Mouse (Mus musculus): ENCODE measurements around the gene Cybb.
A peak's percentile ranks its signal among the peaks of the same experiment; 100 is the strongest.
"Not testable (repeated sequence)": the region's sequence is repeated elsewhere in the genome, so short reads cannot be mapped to it uniquely, and the experiment has no call there.

Cybb gene

DNA sequence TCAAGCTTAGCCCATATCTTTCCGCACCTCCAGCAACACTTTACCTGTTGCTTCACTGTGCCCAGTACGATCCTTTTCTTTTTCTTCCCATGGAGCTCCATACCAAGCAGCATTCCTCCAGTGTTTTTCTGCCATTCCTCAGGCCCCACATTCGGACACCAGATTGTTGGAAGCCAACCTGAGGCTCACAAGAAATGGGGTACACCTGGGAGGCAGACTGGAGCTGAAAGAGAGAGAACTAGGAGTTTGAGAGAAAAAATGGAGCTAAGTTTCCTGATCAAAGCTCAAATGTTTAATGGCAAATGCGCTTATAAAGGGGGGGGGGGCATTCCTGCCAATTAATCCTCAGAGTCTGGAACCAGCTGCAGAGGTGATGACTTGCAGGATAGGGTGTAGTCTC, at the start of gene Cybb:
Gene Cybb (minus strand): TSS at position 101 of the 400 bp plus-strand sequence.
- no peak for DNase-seq (ENCODE audit: low spot score)

GRCm38 (mm10) chrX:9536881-9537280, 49.3 kb upstream of the Cybb start:
- no peak for DNase-seq (ENCODE audit: low spot score)

GRCm38 (mm10) chrX:9519969-9520368, 32.4 kb upstream of the Cybb start:
- DNase-seq (ENCODE audit: low spot score), result peak; percentile 5

GRCm38 (mm10) chrX:9517531-9517930, 30.0 kb upstream of the Cybb start:
- DNase-seq (ENCODE audit: low spot score), result not testable (repeated sequence)

- not testable (repeated sequence) for DNase-seq (ENCODE audit: low spot score)
Observed at GRCm38 (mm10) chrX:9475036-9475435, 12.5 kb downstream of the Cybb start.

DNA sequence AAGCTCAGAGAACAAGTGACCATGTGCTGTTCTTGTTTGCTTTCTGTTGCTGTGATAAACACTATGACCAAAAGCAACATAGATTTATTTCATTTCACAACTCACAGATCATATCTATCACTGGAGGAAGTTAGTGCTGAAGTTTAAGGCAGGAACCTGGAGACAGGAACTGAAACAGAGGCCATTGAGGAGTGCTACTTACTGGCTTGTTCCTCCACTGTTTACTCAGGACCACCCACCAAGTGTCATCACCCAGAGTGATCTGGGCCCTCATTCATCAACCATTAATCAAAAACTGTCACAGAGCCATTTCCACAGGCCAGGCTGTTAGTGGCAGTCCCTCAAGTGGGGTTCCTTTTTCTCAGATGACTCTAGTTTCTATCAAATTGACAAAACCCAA, 13.1 kb downstream of the Cybb start:
- no peak for DNase-seq (ENCODE audit: low spot score)

DNA sequence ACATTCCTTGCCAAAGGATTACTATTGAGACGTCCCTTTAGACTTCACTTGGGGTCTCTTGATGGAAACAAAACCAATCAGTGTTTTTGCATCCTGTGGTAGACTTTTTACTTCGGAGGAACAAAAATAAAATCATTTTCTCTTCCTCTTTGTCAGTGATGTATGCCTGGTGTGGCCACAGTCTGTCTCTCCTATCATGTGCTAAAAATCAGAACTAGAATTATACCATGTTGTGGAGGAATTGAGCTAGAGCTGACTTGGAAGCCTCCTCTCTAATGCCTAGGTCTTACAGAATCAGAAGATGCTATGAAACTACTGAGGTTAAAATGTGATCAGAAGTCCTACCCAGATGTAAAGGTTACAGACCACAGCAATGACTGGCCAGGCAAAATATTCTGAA, 13.8 kb downstream of the Cybb start:
- no peak for DNase-seq (ENCODE audit: low spot score)

- peak; percentile 3 for DNase-seq (ENCODE audit: low spot score)
Observed at GRCm38 (mm10) chrX:9470811-9471388, 16.7 kb downstream of the Cybb start.

DNA sequence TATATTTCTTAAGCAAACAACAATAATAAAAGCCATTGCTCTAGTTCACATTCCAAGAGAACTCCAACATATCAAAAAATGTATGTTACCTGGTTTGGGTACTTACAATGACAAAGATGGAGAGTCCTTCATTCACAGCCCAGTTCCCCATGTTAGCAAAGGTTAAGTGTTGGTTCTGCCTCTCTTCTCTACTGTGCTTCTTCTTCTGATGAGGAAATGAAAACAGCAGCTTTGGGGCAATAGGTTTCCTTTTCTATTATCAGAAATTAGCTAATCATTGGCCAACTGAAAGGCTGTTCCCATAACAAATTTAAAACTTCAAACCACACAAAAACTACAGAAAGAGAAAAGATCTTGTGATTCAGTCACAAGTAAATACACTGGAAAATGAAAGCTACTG, 18.5 kb downstream of the Cybb start:
- DNase-seq (ENCODE audit: low spot score), result no peak

GRCm38 (mm10) chrX:9467020-9467419, 20.6 kb downstream of the Cybb start:
- no peak for DNase-seq (ENCODE audit: low spot score)

GRCm38 (mm10) chrX:9465890-9466289, 21.7 kb downstream of the Cybb start:
- DNase-seq (ENCODE audit: low spot score), result no peak

GRCm38 (mm10) chrX:9462671-9463070, 24.9 kb downstream of the Cybb start:
- no peak for DNase-seq (ENCODE audit: low spot score)

DNA sequence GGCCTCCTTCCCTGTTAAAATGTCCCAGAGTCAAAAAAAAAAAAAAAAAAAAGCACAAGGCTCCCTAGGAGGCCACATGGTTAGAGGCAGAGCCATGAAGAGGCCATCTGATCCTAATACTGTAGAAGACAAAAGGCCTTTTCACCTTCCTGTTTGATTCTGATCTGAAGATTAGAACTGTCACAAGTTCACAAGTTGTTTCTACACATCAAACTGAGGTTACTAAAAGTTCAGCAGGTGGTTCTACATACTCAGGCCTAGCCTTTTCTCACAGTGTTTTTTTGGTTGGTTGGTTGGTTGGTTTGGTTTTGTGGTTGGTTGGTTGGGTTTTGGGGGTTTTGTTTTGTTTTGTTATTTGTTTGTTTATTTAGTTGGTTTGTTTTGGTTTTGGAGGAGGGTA, 26.2 kb downstream of the Cybb start:
- no peak for DNase-seq (ENCODE audit: low spot score)

DNA sequence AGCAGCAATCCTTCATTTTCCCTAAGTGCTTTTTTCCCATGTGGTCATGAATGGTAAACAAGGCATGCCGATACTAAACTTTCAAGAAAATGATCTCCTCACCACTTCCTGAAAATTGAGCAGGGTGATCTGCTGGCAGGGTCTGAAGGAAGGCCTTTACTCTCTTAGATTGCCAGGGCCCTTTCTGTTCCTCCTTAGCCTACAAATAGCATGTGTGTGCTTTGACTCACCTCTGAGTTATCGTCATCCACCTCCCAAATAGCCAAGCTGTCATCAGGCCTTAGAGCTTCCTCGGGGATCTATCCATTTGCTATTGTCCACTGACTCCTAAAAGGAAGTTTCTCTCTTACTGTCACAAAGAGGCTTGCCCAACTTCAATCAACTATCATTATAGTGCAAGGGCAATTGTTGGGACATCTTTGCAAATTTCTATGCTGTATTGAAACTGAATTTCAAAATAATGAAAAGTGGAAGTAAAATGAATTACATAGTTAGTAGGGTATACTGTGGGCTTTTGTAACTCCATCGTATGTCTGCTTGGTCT, 27.1 kb downstream of the Cybb start:
- no peak for DNase-seq (ENCODE audit: low spot score)

GRCm38 (mm10) chrX:9452375-9452774, 35.2 kb downstream of the Cybb start:
- DNase-seq (ENCODE audit: low spot score), result no peak

GRCm38 (mm10) chrX:9447284-9447683, 40.3 kb downstream of the Cybb start:
- no peak for DNase-seq (ENCODE audit: low spot score)

DNA sequence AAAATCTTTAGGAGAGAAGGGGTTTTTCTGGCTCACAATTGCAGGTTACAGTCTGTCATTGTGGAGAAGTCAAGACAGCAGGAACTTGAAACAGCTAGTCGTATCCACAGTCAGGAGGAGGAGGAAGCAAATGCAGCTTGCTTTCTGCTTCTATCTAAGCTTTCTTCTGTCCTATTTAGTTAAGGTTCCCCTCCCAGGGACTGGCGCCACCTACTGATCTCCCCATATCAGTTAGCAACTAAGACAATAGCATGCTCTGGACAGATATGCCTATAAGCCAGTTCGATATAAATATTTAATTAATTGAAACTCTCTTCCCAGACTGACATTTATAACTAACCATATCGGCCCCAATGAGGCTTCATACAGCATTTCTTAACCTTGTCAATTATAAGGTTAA, 46.5 kb downstream of the Cybb start:
- DNase-seq (ENCODE audit: low spot score), result no peak

DNA sequence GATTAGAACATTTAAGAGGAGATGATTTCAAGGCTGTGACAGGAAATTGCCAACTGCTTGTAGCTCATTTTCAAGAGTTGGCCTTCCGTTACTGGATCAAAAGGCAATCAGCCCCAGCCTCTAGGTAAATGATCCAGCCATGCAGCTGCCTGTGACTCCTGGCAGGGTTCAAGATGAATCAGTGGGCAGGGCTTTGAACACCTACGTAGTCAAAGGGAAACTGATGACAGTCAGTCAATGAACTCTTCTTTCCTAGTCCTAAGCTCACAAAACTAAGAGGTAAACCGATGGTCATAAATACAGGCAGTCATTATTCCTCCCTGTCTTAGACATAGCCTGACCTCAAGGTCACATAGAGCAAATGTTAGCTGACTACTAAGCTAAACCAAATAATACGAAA, 47.0 kb downstream of the Cybb start:
- DNase-seq (ENCODE audit: low spot score), result no peak

- no peak for DNase-seq (ENCODE audit: low spot score)
Observed at GRCm38 (mm10) chrX:9439257-9439656, 48.3 kb downstream of the Cybb start.

GRCm38 (mm10) chrX:9413889-9414288, 73.7 kb downstream of the Cybb start:
- no peak for DNase-seq (ENCODE audit: low spot score)

All from testis, postnatal 14 days (tissue).